Mouse (Mus musculus): ENCODE results near the gene Slc38a2.
A peak's percentile ranks its signal among the peaks of the same experiment; 100 is the strongest.

The Slc38a2 gene

DNA sequence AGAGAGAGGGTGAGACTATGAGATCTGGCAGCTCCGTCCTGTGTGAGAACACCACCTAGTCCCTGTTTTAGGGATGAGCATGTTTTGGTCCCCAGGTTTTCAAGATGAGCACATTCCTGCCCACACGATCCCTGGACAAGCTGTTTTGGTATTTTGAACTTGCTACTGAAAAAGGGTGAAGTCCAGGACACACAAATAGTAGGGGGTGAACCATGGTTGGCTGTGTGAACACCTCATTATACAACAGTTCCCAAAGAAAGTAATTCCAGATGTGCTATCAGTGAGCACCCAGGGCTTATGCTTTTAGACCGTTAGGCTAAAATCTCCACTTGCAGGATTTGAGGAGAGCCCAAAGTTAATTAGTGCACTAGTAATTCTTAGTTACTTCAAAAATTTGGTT lies 17.7 kb upstream of the Slc38a2 start:
- DNase-seq = no peak

DNA sequence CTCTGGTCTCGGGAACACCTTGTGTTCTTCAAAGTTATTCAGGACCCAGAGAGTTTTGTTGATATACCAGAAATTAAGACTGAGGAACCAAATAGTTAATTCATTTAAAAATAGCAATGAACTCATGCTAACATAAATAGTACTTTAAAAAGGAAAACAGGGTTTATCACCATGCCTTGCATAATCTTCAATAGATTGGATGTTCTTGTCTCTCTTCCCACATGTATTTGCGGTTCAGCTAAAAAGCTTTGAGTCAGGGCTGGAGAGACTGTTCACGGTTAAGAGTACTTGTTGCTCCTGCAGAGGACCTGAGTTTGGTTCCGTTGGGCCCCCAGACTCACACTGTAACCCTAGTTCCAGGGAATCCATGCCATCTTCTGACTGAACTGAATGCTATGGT lies 16.8 kb upstream of the Slc38a2 start:
- no peak for DNase-seq

DNA sequence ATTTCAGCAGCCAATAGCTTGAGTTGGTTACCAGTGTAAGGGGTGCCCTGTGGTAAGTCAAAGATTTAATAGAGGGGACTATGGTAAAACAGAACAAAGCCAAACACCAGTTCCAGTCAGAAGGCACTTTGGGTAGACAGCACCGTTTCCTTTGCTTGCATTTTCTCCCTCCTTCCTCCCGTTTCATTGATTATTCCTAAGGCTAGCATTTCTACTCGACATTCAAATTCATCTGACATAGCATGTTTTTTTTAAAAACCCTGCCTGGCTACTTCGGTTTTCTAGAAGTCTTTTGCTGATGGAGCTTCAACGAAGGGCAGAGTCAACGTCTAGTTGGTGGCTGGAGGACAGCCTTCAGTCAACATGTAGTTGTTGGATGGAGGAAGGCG lies 16.2 kb upstream of the Slc38a2 start:
- DNase-seq = no peak

DNA sequence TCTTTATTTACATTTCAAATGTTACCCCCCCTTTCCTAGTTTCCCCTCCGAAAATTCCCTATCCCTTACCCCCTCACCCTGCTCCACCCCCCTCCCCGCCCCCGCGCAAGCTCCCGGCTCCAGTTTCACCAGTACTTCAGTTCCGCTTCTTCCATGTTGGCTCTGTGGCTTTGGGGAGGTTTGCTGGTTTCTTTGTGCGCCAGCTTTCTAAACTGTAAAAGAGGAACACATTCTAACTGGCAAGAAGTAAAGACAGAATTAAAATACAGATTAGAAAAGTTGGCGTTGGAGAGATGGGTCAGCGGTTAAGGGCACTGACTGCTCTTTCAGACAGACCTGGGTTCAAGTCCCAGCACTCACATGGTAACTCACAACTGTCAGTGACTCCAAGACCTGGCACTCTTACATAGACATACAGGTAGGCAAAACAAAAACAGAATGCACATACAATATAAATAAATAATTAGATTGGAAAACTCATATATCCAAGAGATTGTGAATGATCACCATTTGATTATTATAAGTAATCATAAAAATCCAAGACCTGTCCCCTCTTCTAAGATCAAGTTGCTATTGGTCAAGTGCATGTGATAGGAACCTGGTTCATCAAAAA lies 15.7 kb upstream of the Slc38a2 start:
- DNase-seq = no peak

DNA sequence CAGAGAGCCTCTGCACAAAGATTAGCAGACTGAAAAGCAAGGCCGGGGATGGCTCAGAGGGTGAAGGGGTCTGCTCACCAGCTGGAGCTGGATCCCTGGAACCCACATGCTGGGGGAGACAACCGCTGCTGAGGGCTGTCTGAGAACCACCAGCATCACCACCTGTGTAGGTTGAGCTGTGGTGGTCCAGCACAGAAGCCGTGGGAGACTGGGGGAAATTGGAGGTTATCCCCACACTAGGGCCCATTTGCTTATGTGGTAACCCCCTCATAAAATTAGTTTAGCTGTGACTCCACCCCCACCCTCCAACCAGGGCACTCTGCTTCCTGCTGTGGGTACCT lies 15.1 kb upstream of the Slc38a2 start:
- no peak for DNase-seq

DNA sequence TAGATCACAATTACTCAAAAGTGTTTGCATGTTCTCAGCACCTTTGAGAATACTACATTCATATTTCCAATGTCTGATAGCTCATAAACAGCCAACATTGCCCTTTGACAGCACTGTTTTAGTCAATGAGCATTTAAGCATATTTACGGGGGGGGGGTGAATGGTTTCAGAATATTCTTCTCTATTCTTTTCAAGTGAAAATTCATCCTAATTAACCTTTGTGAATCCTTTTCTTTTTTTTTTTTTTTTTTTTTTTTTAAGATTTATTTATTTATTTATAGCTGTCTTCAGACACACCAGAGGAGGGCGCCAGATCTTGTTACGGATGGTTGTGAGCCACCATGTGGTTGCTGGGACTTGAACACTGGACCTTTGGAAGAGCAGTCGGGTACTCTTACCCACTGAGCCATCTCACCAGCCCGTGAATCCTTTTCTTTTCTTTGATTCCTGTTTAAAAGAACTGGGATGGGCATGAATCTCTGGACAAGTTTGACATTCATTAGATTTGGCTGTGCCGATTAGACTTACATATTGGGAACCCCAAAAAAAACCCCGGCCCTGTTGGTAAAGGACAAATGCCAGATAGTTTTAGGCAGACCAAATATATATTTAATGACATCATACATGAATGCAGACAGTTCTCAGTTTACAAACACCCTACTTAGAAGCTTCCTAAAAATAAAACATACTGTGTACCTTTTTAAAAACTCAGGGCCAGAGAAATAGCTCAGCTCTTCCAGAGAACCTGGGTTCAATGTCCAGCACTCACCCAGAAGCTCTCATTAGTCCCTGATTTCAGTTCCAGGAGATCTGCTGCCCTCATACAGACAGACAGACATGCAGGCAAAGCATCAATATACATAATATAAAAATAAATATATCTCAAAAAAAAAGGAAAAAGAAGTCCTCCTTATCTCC lies 14.5 kb upstream of the Slc38a2 start:
- no peak for DNase-seq

DNA sequence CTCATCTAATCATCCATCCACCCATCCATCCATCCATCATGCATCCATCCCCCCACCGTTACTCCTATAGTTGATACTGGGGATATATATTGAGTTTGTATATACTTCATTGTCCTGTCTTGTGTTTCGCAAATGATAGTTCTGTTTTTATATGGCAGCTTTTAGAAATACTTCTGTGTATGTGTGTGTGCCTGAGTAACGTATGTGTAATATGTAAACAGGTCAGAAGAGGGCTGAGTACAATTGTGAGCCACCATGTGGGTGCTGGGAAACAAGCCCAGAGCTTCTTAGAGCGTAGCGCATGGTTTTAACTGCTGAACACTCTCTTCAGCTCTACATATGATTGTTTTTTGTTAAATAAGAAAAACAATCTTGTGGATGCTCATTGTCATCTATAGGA lies 12.8 kb upstream of the Slc38a2 start:
- no peak for DNase-seq

DNA sequence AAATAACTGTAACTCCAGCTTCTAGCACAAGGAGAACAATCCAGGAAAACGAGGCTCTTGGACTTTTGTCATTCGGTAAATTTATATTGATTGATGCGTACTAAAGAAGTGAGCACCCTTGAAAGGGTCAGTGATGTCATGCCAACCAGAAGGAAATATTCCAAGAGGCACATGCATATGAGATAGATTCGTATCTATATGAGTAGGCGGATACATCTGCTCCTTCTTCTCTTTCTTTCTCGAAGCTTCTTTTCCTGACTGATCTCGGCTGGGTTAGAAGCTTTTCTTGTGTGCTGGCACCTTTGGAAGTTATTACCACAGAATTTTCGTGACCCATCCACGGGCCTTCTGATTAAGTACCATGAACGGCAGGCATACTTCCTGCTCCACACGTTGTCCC lies 12.1 kb upstream of the Slc38a2 start:
- no peak for DNase-seq

DNA sequence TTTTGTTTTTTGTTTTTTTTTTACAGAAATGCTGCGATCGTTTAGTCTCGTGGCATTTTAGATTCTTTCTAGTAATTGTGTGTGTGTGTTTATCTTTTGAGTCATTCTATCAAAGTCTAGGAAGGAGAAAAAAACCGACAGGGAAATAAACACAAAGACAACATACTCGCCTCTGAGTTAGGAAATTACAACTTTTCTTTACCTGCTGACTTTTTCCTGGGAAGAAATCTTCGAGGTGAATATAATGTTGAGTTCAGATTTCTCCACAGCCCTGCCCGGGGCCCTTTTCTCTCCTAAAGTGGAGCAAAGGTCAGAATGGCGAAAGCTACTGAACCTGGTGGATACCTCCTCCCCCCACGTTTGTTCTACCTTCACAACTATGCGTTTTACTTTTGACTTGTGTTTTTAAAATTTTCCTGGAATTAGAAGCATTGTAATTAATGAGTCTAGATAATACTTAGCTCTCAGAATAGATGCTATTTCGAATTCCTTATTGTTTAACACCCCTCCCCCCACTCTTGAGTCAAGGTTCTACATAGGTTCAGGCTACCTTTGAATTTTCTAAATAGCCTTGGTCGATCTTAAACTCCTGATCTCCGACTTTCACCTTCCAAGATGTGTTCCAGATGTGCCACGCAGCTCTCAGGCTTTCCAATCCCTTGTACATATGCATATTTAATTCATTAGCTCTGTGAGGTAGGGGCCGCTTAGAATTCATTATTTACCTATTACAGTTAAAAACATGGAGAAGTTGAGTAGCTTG lies 11.0 kb upstream of the Slc38a2 start:
- DNase-seq = no peak

DNA sequence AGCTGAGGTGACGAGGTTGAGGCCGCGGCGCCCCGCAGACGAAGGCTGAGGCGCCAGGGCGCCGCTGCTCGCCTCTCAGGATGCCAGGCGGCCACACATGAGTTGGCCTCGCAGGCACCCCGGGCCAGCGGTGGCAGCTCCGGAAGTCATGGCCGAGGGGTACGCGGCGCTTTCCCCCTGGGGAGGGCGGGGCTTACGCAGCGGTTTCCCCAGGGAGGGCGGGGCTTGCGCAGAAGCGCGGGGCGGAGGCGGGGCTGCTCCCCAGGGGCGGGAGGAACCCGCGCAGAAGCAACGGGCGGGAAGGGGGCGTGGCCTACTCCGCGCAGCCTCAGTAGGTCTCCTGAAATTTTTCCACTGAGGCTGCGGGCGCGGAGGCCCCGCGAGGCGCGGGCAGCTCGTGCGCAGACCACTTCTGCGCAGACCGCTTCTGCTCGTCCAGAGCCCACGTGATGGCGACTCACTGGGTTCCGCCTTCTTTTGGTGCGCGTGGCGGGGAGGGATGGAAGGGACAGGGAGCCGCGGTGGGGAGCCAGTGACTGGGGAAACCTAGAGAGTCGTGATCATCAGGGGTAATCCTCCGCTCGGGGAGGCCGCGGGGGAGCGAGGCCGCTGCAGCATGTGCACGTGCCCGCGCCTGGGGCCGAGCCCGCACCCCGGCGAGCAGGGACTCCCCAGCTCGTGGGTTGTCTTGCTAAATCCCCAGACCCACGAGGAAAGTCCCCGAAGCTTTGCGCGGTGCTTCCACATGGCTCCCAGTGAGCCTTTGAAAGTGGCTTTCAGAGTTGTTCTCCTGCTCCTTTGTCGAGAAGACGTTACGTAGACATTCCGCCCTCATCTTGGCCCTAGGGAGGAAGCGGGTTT lies 10.2 kb upstream of the Slc38a2 start:
- peak; percentile 99 to 100 for DNase-seq

DNA sequence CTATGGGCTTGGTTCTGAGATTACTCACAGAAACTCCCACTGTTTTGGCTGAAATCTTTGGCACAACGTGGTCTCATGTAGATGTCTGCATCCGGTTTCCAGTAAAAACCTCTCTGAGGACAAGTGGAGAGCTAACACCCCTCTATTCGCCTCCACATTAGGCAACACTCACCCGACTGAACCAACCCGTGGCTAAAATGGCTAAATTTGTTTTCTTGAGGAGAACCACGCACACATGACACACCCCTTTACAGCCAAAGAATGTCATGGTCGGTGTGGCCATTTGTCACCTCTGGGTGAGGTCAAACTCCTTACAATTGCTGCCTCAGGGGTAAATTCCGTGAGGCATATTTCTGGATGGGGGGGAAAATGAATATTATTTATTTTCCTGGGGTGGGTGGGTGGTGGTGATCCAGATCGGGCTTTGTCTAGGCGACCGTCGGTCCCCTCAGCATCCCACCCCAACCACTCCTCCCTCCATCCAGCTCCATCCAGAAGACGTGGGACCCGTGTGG lies 9.5 kb upstream of the Slc38a2 start:
- DNase-seq = peak in 1 of 2 experiments; percentile 24

DNA sequence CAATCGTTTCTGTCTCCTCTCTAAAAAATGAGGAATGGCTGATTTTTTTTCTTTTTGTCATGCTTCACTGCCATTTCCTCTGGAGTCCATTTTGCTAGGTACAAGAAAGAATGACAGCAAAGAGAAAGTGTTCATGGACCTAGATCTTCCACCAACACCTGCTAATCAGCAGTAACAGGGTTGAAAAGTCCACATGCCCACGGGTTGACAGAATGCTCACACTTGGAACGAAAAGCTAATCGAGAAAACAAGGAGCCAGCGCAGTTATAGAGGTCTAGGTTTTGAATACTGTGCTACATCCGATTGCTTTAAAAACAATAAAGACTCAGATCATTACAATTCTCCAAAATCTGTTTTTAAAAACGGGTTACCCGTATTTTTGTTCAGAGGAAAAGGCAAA lies 8.9 kb upstream of the Slc38a2 start:
- no peak for DNase-seq

DNA sequence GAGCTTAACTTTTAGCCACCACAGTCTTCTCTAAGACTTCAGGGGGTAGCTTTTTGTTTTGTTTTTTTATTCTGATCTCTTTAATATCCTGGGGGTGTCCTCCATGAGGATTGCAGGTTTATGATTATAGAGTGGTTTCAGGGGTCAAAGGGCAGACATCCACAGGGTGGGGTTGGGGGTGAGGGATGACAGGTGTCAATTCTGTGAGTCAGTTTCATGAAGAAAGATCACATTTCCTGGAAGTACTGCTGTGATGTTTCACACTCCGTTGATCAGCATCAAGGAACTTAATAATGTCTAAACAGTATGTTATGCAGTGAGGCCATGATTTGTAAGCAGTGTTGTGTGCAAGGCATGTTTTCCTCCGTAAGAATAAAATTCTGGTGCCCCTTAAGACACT lies 8.4 kb upstream of the Slc38a2 start:
- DNase-seq = no peak

DNA sequence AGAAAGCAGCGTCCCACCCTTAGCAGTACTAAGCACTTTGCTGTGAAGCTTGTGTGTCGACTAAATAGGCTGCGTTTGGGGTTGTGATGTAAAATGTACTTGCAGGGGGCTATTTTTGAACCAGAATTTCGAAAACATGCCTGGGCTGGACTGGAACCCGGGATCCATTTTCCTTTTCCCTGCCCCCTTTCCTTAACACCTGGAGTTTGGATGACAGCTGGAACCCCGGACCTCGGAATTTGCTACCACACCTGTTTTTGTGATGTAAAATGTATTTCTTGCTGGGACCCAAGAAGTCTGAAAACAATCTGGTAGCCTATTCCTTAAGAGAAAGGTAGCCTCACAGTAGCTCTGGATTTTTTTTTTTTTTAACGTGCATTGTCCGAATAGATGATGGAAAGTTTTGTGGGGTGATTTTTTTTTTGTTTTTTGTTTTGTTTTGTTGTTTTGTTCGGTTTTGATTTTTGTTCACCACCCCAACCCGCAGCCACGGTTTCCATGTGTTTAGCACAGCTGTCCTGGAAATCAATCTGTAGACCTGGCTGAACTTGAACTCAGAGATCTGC lies 3.0 kb upstream of the Slc38a2 start:
- no peak for DNase-seq

DNA sequence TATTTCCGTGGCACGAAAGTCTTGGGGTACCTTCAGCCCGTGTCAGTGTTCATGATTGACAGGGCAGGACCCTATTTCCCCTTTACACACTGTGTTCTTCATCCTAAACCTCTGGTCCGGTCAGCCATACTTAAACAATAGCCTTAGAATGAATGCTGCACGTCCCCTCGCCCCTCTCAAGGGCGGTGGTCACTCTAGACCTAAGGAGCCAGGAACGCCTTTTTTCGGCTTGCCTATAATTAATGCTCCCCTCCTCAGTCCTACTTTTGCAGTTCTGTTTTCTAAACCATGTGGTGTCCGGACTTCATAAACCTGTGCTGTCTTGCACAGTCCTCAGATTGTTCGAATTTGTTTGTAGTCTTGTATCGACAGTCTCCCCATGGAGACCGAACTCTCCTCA lies 1.2 kb upstream of the Slc38a2 start:
- no peak for DNase-seq

DNA sequence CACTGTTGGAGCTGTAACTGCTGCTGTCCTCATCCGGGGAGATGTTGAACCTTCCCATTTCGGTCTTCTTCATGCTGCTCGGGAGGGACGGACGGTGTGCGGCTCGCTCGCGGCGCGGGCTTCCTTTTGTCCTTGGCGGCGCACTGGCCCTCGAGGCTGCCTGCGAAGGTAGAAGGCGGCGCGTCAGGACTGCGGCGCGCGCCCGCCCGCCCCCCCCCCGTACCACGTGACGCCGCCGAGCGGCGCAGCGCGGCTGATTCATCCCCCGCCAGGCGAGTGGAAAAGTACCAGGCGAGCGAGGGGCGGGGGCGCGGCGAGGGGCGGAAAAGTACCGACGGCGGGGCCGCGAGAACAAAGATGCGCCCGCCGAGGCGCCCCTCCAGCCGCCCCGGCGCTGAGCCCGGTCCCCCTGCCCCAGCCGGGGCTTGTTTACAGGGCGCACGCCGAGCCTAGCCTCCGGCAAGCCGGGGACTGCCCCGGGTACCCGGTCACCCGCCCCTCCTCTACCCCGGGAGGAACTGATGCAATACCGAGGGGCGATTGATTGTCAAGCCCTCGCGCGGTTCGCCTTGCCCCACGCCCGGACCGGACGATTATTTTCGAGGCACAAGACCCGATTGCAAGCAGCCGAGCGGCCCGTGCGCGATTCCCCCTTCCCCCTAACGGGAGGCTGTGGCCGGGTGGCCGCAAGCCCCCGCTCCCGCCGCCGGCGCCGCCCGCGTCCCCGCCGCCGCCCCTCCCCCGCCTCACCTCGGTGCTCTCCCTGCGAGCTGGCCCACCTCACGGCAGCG lies 677 bp downstream of the Slc38a2 start:
- peak; percentile 93 to 95 for DNase-seq

DNA sequence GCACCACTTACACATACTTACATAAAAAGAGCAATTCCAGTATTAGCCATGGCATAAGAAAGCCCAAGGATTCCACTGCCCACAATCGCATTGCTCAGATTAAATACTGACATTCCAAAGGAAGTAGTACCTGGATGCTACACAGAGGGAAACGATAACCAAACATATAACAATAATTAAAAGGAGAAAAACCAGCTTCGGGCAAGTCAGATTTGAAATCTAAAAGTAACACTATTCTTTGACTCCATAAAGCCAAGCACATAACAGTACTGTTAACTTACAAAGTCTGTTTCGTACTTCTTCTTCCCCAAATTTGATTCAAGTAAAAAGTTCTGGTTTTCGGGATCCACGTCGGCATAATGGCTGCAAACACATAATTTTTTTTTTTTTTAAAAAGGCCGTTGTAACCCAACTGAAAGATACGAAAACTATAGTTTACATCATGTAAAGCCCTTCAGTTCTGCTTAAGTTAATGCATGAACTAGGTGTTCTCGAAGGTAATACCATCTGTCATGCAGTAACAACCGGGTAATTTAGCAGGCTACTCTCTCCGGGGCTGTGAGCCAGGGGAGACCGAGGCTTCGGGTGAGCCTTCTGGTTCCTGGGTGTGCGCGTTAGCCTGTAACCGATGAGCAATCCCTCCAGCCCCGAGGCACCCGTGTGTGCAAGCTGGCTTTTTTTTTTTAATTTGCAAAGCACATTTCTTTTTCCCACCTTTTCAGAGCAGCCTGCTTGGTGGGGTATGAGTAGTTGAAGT lies 1.5 kb downstream of the Slc38a2 start:
- DNase-seq = peak in 1 of 2 experiments; percentile 72

DNA sequence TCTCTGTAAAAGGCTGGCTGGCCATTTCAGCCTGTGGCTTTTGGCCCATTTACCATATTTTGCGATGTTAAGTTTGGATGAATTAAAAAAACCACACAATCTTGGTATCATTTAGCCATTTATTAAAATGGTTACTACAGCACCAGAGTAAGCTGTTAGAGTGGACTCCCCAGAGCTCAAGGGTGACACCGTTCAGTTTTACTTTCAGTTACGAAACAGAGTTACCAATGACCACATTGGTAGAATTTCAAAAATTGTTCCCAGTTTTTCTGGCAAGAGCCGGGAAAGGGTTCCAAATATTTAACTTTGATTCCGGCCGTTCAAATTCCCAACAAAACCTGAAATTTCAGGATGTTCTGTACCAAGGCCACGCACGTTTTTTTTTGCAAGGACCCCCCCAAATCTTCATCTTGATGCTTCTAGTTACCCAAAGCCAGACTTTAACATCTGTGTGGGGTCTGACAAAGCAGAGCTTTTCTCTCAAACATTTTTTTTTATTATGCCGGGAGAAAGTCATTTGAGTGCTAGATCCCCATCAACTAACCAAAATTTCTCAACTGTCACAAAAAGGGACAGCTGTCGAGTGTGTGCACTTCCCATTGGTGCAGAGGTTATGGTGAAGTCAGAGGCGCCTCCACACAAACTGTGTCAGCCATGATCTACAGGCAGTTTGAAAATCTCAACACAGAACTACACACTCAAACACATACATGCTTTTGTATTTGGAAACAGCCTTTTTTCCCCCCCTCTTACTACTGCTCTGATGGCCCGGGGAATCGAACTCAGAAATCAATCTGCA lies 2.8 kb downstream of the Slc38a2 start:
- no peak for DNase-seq
